ENCODE assay signal across 9 mouse cellular contexts in the genomic region with DNA sequence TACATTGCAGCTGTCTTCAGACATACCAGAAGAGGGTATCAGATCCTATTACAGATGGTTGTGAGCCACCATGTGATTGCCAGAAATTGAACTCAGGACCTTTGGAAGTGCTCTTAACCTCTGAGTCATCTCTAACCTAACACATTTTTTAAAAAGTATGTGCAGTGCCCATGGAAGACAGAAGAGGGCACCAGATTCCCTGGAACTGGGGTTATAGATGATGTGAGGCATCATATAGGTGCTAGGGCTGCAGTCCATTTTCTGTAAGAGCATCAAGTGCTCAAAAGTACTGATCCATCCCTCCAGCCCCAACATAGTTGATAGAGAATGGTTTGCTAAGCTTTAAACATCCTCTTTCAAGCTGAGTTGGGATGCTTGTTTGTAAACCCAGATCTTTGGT. TPM values are rescaled to one million over a fixed set of nuclear protein-coding genes. Genes with fewer than 3 reads are reported as not detected.
A peak's percentile ranks its signal among the peaks of the same experiment; 100 is the strongest.
DNase-seq lines count a peak whose midpoint lies in the region; ATAC-seq lines count a peak whose summit lies in the region.
"Had no signal": no experiment of that assay in that cellular context is flagged by ENCODE, and none has a peak within 500 bp of the region (broad histone marks: within the 10 kb centered on the region; RNA-seq: fewer than 3 reads in every experiment).

No protein-coding gene starts in this region.

- ATAC-seq in intestine, embryonic 14.5 days (replicated peaks; ENCODE audit: low FRiP score, low TSS enrichment, low read depth), result no peak
- no peak for ATAC-seq in intestine, embryonic 16.5 days

- DNase-seq in intestine, embryonic 14.5 days (ENCODE audit: low spot score), result peak; percentile 65
- peak; percentile 66 for DNase-seq in ES-CJ7 (ENCODE audit: low read depth, low spot score)
- peak; percentile 69 for DNase-seq in c-Kit-positive CD71-positive TER-119-negative erythroid progenitor cells, embryonic 14.5 days (ENCODE audit: low read depth)
- peak; percentile 36 for DNase-seq in kidney, postnatal 14 days
- DNase-seq in retina, embryonic 14.5 days (ENCODE audit: low spot score), result peak; percentile 73
- DNase-seq in urinary bladder, adult 2 months (ENCODE audit: low spot score), result no peak
- DNase-seq in cerebellum, adult 9-10 months, result no peak

- H3K27ac ChIP-seq in intestine, embryonic 14.5 days (ENCODE audit: low read depth), result no peak overlapping the region
- H3K27ac ChIP-seq in intestine, embryonic 16.5 days (ENCODE audit: low read length), result no peak overlapping the region

- H3K4me2 ChIP-seq in intestine, embryonic 14.5 days (ENCODE audit: low read length), result no peak overlapping the region
- H3K4me2 ChIP-seq in intestine, embryonic 16.5 days (ENCODE audit: low read depth, low read length), result no peak overlapping the region

- no peaks in the 10 kb centered on the region for H3K27me3 ChIP-seq in intestine, embryonic 14.5 days (replicated peaks; ENCODE audit: control insufficient read depth, insufficient read depth, low read length)
- no peaks in the 10 kb centered on the region for H3K27me3 ChIP-seq in intestine, embryonic 16.5 days (replicated peaks; ENCODE audit: control insufficient read depth, insufficient read depth, low read length)

- H3K9ac ChIP-seq in intestine, embryonic 14.5 days (ENCODE audit: low read length), result no peak overlapping the region
- no peak overlapping the region for H3K9ac ChIP-seq in intestine, embryonic 16.5 days (ENCODE audit: low read depth, low read length)

- no peaks in the 10 kb centered on the region for H3K36me3 ChIP-seq in intestine, embryonic 14.5 days (ENCODE audit: control insufficient read depth, insufficient read depth, low read length)
- no peaks in the 10 kb centered on the region for H3K36me3 ChIP-seq in intestine, embryonic 16.5 days (ENCODE audit: control insufficient read depth, insufficient read depth, low read length)

- no peak overlapping the region for H3K4me3 ChIP-seq in intestine, embryonic 14.5 days (ENCODE audit: low read depth, low read length)
- H3K4me3 ChIP-seq in intestine, embryonic 16.5 days (ENCODE audit: low read length), result no peak overlapping the region
- H3K4me3 ChIP-seq: myocyte had no signal

- 0 out of 2 replicates have a peak, but pooled peaks cover 2% of the 10 kb centered on the region for H3K4me1 ChIP-seq in intestine, embryonic 14.5 days (replicated peaks; ENCODE audit: control insufficient read depth, insufficient read depth, low read length)
- no peaks in the 10 kb centered on the region for H3K4me1 ChIP-seq in intestine, embryonic 16.5 days (ENCODE audit: control insufficient read depth, insufficient read depth, low read length)

- no peaks in the 10 kb centered on the region for H3K9me3 ChIP-seq in intestine, embryonic 14.5 days (ENCODE audit: control insufficient read depth, low read length)
- no peaks in the 10 kb centered on the region for H3K9me3 ChIP-seq in intestine, embryonic 16.5 days (ENCODE audit: control insufficient read depth, low read length)

RNA-seq across cellular contexts. Expression of gene Mtrf1, which starts 3.0 kb away (rescaled TPM):
- polyA plus RNA-seq in intestine, embryonic 14.5 days (2014; fragmentation: Nextera tagmentation; extraction: Ambion mirVana), result 10.0 and 10.5 TPM in 2 replicates
- polyA plus RNA-seq in intestine, embryonic 16.5 days (2015; fragmentation: Nextera tagmentation; extraction: Ambion mirVana), result 9.8 and 11.5 TPM in 2 replicates
- 6.4 and 6.6 TPM in 2 replicates for polyA plus RNA-seq in urinary bladder, adult 2 months (2012; rRNA removed)

RNA-seq across cellular contexts. Expression of gene Naa16, which starts 4.0 kb away (rescaled TPM):
- 40.7 and 42.7 TPM in 2 replicates for polyA plus RNA-seq in intestine, embryonic 14.5 days (2014; fragmentation: Nextera tagmentation; extraction: Ambion mirVana)
- polyA plus RNA-seq in intestine, embryonic 16.5 days (2015; fragmentation: Nextera tagmentation; extraction: Ambion mirVana), result 29.6 and 33.0 TPM in 2 replicates
- polyA plus RNA-seq in urinary bladder, adult 2 months (2012; rRNA removed), result 11.4 and 13.3 TPM in 2 replicates

RNA-seq across cellular contexts. Expression of gene Kbtbd7, which starts 31.7 kb away (rescaled TPM):
- 11.6 and 14.4 TPM in 2 replicates for polyA plus RNA-seq in intestine, embryonic 14.5 days (2014; fragmentation: Nextera tagmentation; extraction: Ambion mirVana)
- polyA plus RNA-seq in intestine, embryonic 16.5 days (2015; fragmentation: Nextera tagmentation; extraction: Ambion mirVana), result 6.2 and 6.7 TPM in 2 replicates
- 5.2 and 6.1 TPM in 2 replicates for polyA plus RNA-seq in urinary bladder, adult 2 months (2012; rRNA removed)

RNA-seq across cellular contexts. Expression of gene Kbtbd6, which starts 57.1 kb away (rescaled TPM):
- polyA plus RNA-seq in intestine, embryonic 14.5 days (2014; fragmentation: Nextera tagmentation; extraction: Ambion mirVana), result 3.5 and 3.6 TPM in 2 replicates
- 1.5 and 1.8 TPM in 2 replicates for polyA plus RNA-seq in intestine, embryonic 16.5 days (2015; fragmentation: Nextera tagmentation; extraction: Ambion mirVana)
- 0.15 and 0.16 TPM in 2 replicates for polyA plus RNA-seq in urinary bladder, adult 2 months (2012; rRNA removed)

Comparison
In these comparisons a context has a peak if more than half of its experiments do, and no peak if none do; other contexts are left out.
1. DNase-seq: peak in intestine, embryonic 14.5 days (single experiment), ES-CJ7 (single experiment), c-Kit-positive CD71-positive TER-119-negative erythroid progenitor cells, embryonic 14.5 days (single experiment), kidney, postnatal 14 days (single experiment) and retina, embryonic 14.5 days (single experiment); none in urinary bladder, adult 2 months (single experiment) and cerebellum, adult 9-10 months (single experiment).